Mouse (Mus musculus) G1E-ER4 (cell line): ENCODE results near the gene 5730507C01Rik. TPM values are rescaled to one million over a fixed set of nuclear protein-coding genes. Genes with fewer than 3 reads are reported as not detected.

Source experiments
- GATA1 ChIP-seq: IDR thresholded peaks from one replicate; pipeline ENCODE4 v1.8.0; 2012; ENCODE audit warnings: low read length, inconsistent platforms
- polyA plus RNA-seq: library from polyadenylated mRNA; stranded (reverse); fragments of >175 nt; gene quantifications from 2 replicates; pipeline ENCODE4 v1.2.3, GENCODE M21; 2012

Gene 5730507C01Rik
- not detected in 2 replicates for polyA plus RNA-seq

DNA sequence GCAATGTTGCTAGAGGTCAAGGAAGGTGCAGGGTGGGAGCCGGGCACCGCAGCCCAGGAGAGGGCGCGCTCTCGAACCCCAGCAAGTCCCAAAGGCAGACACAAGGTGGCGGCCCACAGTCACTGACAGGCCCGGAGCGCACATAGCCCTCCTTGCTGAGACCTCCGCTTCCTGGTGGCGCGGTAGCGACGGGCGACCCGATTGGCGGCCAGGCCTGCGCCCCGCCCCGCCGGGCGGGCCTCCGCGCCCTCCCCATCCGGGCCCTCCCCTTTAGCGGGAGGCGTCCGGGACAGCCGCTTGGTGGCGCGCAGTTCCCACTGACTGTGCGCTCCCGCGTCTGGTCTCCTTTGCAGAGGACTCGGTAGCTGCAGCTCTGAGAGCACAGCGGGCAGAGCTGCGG, at the start of gene 5730507C01Rik:
TSS of gene 5730507C01Rik (plus strand) at position 340 of the 400 bp plus-strand sequence.
- TF ChIP-seq GATA1 = no peak
